Mouse (Mus musculus) heart, postnatal 36 days (tissue): Measurements from ENCODE around the gene Cdk8. TPM values are rescaled to one million over a fixed set of nuclear protein-coding genes. Genes with fewer than 3 reads are reported as not detected.

Experiments used
- DNase-seq, 2 experiments: peaks; one replicate each; pipeline ENCODE4 v3.0.0; 2021 to 2022
- intact Hi-C: fragments of 180-260 bp; cut with DNase I; formaldehyde crosslinking; loops from one replicate; pipeline ENCODE4 v1.15.1; 2025
- total RNA-seq, 2 experiments: library from RNA; stranded (reverse); gene quantifications; 2 replicates each; pipeline ENCODE4 v1.2.3; 2021

Cdk8 gene
- total RNA-seq, 2 experiments from 2014 or later, result 14.6 to 18.0 TPM

DNA sequence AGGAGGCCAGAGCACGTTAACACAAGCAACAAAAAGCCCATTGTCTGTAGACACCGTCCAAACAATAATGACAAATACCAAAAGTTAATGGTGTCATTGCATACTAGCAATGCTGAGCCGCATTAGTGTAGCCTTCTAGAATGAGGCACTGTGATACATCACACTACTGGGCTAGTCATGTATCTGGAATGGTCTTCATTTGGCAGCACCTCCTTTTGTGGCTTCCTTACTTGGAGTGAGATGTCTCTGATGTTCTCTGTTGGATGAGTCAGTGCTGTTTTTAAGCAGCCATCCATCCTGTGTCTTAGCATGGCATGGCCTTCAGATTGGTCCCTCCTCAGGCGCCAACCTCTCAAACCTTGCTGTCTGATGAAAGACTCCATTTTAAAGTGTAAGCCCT is 42.1 kb downstream of the Cdk8 start:
- DNase-seq, result no peak
- intact Hi-C loops, result no loop called here

- no peak for DNase-seq
- intact Hi-C loops, result no loop called here
Observed at GRCm38 (mm10) chr5:146274420-146275045, 43.5 kb downstream of the Cdk8 start.

DNA sequence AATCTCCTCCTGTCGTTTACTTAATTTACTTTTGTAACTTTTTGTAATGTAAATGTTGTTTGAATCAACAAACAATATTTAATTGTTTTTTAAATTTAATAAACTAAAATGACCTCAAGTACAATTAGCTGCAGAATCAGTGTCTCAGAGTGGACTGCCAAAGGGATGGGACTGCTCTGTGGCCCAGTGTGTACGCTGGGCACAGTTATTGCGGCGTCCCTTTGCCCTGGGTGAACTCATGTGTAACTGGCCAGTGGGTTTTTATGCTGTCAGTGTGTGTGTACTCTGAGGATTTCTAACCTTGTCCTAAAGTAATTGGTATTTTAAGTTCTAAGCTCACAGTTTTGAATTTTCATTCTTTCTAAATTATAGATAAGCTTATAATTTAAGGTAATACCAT is 46.5 kb downstream of the Cdk8 start:
- no peak for DNase-seq
- intact Hi-C loops, result no loop called here

- no peak for DNase-seq
- intact Hi-C loops, result no loop called here
Observed at GRCm38 (mm10) chr5:146280012-146280411, 49.0 kb downstream of the Cdk8 start.

GRCm38 (mm10) chr5:146281241-146281818 is 50.3 kb downstream of the Cdk8 start:
- DNase-seq, result no peak
- intact Hi-C loops, result no loop called here

DNA sequence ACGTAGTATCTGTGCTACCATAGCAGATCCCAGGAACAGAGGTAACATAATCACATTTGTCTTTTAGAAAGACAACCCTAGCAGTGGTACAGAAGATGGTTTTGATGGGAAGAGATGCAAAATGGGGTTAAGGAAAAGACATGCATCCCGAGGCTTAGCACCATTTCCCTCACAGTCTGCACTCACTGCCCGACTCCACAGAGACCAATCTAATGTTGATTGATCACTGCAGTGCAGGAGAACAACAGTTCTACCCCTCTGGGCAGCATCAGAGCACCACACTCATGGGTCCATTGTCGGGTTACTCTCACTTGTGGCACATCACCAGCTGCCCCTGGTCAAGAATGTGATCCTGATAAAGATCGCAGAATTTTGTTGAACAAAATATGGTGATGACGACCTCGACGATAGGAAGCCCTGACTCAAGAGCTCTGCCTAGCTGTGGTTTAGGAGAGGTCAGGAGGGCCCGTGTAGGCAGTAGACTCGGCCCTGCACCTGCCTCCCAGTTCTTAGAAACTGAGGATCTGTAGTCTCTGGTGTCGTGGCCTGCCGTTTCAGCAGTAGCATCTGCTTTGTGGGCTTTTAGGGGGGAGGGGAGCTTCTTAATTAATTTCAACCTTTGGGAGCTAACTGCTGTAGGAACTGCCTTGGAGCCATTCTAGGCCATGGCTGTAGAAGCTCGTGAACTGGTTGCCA is 51.0 kb downstream of the Cdk8 start:
- DNase-seq, result no peak
- intact Hi-C loops, result no loop called here

DNA sequence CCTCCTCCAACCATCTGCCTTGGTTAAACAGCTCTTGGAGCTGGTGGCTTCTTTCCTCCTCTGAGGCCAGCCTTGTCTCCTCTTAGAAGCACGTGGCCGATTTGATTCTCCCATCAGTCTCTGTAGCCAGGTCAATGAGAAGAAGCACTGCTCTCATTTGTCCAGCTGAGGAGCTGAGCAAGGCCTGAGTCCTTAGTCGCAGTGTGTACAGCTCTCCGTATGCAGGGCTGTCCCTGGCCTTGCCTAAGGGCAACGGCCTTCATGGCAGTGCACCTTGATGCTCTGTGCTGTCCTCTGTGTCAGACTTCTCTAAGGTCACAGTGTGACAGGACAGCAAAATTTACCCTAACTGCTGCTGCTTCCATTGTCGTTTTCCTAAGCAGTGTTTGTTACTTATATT is 52.9 kb downstream of the Cdk8 start:
- DNase-seq, result no peak
- intact Hi-C loops, result no loop called here

DNA sequence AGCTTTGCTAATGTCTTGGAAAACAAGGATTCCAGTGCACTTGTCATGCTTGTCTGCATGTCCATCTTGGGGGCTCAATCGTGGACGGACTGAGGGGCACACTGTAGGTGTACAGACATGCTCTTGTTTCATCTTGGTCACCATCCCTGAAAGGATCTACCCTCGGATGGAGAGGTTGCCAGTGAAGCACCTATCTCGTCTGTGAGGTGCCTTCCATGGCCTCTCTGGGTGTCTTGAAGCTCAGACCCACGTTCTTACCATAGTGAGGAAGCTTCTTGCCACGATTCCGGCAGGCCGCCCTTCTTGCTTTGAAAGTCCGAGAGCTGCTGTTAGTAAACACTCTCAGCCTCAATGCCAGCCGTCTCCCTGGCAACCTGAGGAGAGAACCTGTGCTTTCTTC is 56.4 kb downstream of the Cdk8 start:
- intact Hi-C loops, result loop anchor here (5.0 kb wide), 1 partner anchor 65 kb away; the partner anchor contains the start of gene Rnf6
- no peak for DNase-seq

DNA sequence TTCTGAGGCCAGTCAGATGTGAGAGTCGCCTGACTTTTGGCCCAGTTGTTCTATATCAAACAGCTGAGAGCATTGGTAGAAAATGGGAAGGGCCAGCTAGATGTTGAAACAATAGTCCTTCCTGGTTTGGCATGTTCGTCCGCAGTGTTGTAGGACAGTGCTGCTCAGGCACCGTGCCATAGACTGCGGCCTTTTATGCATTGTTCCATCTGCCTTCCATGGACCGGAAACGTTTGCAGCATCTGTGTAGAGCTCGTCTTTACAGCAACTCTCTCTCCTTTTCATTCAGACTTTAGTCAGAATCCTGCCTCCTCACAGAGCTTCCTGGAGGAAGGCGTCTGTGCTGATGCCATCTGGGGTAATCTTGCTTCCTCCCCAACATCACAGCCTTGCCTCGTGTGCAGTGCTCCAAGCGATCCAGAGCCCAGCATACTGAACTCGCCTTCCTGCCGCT is 57.0 kb downstream of the Cdk8 start:
- no peak for DNase-seq
- intact Hi-C loops, result loop anchor here (5.0 kb wide), 1 partner anchor 66 kb away; the partner anchor contains the start of gene Rnf6

DNA sequence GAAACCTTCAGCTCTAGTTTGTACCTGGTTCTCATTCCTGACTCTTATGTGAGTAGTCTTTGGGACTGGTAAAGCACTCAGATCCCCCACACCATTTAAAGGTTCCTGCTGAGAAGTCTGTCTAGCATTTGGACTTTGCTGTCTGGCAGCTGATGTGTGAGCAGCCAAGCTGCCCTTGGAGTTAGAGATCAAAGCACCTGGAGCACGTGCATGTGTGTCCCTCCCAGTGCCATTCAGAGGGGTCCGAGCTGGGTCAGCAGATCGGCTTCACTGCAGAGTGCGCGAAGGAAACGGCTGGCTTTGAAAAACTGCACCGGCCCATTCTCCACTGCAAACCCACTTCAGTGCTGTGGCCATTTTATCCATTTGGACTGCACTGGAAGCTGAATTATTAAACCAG is 58.9 kb downstream of the Cdk8 start:
- intact Hi-C loops, result loop anchor here (5.0 kb wide), 1 partner anchor 68 kb away; the partner anchor contains the start of gene Rnf6
- no peak for DNase-seq

GRCm38 (mm10) chr5:146290446-146290845 is 59.4 kb downstream of the Cdk8 start:
- intact Hi-C loops, result no loop called here
- no peak for DNase-seq

DNA sequence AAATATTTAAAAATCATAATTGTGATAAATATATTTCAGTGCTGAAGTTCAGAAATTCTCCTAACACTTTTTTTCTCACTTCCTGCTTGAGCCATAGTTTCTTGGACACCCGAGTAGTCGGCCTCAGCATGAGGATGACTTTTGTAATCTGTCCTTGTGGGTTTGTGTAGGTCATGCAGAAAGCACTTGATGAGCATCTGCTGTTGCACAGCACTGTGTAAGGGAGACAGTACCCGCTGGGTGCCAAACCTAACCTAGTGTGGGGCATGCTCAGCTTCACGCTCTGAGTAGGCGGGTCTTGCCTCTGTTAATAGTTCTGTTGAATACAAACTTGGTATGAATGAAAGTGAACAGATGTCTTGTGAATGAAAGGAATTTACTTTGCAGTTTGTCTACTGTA is 60.5 kb downstream of the Cdk8 start:
- intact Hi-C loops, result no loop called here
- no peak for DNase-seq

DNA sequence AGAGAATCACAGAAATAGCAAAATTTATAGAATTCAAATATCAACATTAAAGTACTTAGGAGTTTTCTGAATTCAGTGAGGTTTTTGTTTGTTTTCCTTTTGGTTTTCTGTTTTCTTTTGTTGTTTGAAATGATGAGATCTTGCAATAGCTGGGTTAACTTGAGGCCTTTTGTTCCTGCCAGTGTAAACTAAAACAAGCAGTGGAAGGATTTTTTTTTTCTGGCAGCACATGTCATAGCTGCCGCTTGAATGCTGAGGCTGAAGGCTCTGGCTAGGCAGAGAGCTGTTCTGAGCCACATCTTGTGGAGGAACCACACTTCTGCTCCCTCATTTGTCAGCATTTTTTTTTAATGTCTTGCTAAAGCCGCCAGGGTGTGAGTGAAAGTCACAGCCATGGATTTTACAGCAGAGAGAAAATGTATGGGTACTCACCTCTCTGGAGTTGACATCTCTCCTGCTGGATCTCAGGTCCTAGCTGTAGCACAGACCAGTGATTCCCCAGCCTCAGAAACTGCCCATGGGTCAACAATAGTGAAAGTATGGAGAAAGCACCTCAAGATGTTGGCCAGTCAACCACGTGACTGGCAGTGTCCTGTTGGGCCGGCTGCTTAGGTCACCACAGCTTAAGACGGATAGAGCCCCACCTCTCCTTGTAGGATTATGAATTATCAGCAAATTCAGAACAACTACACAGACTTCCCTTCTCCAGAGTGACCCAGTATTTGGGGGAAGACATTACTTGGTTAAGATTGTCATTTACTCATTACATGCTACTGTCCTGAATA is 62.1 kb downstream of the Cdk8 start:
- no peak for DNase-seq

DNA sequence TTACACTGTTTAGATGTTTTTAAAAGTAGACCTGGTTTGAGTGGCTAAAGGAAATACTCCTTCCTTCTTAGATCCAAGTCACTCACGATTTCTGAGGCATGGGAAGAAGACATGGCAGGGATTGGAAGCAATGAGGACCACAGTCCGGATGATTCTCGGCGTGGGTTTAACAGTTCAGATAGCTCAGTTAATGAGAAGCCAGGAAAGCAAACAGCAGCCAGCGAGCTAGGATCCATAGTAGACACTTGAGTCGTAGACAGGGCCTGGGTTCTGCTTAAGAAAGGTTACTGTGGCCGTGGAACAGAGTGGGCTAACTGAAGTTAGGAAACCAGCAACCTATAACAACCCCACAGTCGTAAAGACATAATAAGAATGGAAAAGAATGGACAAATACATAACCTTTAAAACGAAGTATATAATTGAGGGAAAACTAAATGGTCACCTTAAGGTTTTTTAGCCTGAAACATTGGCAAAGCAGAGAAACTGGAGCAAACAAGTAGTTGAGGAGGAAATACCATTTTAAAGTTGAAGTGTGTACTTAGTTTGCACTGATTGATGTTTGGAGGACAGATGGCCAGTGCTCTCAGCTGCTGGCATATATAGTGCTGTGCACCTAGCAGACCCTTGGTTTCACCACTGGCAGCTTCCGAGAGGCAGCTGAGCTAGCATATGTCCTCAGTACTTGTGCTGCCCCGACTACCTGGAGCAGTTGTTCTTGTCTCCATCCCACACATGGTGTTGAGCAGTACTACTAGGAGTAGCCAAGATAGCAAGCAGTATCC is 63.1 kb downstream of the Cdk8 start:
- intact Hi-C loops, result no loop called here
- no peak for DNase-seq

More for the DNA sequence above, 62.1 kb downstream of the Cdk8 start:
- intact Hi-C loops, result no loop called here

GRCm38 (mm10) chr5:146294834-146295233 is 63.8 kb downstream of the Cdk8 start:
- no peak for DNase-seq
- intact Hi-C loops, result no loop called here

GRCm38 (mm10) chr5:146298807-146299519 is 67.9 kb downstream of the Cdk8 start:
- intact Hi-C loops, result no loop called here
- no peak for DNase-seq

- intact Hi-C loops, result no loop called here
- peak in 1 of 2 experiments; percentile 64 for DNase-seq
Observed at GRCm38 (mm10) chr5:146299520-146299870, 68.5 kb downstream of the Cdk8 start.

DNA sequence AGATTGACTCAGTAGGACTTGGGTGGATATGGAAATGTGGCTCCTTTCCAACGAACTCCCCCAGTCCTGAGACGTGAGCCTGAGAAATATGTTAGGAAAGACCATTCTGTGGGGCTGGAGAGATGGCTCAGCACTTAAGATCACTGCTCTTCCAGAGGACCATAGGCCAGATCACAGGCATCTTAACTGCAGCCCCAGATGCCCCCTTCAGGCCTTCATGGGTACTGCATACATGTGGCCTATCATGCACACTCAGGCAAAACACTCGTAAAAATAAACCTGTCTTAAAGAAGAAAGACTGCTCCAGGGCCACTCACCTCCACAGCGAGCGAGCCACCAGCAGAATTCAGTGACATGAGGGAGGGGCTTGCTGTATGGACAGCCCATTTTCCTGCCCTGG is 72.4 kb downstream of the Cdk8 start:
- peak; percentile 64 to 79 for DNase-seq
- intact Hi-C loops, result loop anchor here (1.0 to 5.0 kb wide), 2 partner anchors 71 to 116 kb away; partner anchors contain the start of gene Cdk8

GRCm38 (mm10) chr5:146307046-146307743 is 76.2 kb downstream of the Cdk8 start:
- DNase-seq, result no peak
- intact Hi-C loops, result no loop called here
